Mouse (Mus musculus) thymus, postnatal 36 days (tissue): ENCODE measurements around the gene Cir1.

Experiments used
- DNase-seq, 2 experiments: peaks; one replicate each; pipeline ENCODE4 v3.0.0; 2022; ENCODE audit warnings: mixed read lengths in 2 of 2

Gene Cir1

DNA sequence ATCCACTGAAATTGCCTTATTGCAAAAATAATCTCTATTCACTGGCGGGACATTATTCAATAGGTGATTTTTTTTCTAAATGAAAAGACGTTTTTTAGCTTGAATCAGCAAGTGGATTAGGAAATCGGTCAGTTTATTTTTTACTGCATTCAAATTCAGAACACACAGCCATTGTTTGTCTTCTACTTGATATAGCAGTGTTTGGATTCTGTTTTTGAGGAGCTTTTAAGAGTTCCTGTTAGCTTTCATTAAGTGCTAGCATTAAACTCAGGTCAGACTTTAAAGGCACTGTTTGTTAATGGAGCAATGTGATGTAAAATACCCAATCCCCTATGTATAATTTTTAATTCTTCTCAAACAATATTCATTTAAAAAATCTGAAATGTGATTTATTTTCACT is 13.7 kb downstream of the Cir1 start:
- DNase-seq, result no peak

DNA sequence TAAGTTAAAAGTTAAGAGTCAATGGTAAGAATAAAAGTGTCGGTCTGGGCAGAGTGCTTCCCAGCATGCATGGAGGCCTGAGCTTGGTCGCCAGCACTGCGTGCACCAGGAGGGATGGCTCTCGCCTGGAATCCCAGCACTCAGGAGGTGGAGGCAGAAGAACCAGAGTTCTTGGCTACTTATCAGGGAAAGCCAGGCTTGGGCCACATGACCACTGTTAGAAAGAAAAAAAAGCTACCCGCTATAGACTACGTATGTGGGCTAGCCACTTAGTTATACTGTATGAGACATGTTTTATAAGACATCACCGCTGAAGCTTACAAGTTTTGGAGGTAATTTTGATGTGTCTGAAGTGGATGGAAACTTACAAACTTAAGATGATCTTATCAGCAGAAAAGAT is 14.3 kb downstream of the Cir1 start:
- no peak for DNase-seq

DNA sequence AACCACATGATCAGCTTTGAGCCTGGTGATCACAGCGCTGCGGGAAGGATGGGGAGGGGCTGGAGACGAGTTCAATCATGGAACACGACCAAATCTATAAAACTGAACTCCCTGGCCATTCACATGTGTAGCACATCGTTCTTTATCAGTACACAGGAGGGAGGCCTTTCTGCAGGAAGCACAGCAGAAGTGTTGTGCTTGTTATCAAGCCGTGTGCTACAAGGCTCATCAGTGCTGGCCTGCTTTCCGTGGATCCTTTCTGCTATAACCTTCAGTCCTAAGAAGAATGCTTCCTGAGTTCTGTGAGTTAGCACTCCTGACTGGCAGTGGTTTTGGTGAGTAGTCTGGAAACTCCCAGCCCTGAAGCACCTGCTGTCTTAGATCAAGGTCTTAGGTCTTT is 17.5 kb downstream of the Cir1 start:
- DNase-seq, result no peak

GRCm38 (mm10) chr2:73291130-73291529 is 21.4 kb downstream of the Cir1 start:
- no peak for DNase-seq

DNA sequence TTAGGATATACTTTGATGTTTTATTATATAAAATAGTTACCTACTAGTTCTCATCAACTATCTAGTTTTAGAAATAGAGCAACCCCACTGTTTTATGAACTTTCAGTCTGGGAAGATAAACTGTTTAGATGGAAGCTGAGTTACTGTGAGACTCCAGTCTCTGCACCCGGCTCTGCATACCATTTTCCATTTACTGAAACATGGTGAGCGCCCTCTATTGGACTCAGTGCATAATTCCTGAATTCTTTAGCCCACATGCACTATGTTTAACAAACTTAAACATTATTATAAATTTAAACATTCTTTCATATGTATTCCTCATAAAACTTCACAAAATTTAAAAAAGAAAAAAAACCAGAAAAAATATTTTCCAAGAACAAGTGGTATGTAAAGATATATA is 26.9 kb downstream of the Cir1 start:
- DNase-seq, result no peak

GRCm38 (mm10) chr2:73281707-73282106 is 30.8 kb downstream of the Cir1 start:
- no peak for DNase-seq

DNA sequence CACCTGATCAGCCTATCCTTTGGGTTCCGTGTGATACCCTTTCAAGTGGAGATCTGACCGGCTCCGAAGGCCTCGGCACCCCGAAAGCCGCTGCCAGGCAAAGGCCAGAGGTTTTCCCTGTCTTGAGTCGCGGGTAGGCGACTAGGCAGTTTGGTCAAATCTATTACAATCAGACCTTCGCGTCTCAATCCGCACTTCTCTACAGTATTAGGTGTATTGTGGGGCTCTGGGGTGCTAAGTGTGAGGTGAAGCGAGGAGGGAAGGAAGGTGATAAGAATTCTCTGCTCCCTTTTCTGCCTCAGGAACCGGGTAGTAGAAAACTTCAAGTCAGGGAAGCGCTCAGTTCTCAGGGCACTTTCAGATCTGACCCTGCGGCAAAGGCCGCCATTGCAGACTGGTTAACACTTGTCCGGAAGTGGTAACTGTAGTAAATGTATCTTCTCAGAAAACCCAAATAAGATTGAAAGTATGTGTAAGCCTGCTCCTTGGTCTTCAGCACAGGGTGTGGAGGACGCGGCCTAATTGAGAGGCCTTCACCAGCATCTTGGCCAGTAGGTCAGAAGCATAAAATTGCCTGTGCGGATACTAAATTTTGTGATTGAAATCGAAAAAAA is 31.3 kb downstream of the Cir1 start:
- DNase-seq, result peak in 1 of 2 experiments; percentile 8

DNA sequence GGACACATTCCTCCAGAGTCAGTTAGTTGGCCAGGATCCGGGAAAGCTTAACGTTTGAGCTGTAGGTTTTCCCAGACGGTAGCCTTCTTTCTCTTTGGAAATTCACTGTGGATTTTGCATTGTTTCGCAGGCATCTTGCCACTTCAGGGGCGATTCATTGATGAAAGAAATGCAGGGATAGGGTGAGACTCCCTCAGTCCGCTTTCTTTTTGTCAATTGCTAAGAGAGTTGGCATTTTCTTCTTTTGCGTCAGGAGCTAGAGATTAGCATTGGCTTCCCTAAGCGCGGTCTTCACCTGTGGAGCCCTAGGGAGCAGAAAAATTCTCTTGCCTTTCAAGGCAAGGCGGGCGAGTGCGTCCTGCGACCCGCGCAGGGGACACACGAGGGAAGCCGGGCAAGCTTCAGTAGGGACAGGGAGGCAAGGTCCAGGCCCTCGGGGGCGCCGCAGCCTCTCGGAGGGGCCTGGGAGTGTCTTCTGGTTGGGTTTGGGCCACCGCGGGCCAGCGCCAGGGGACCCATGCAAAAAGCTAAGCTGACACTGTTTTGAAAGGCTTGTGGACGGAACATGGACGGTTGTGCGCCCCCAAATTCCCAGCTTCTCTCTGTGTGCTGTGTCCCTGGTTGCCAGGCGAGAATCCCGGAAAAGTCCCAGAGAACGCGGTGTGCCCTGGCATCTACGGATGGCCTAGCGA is 32.0 kb downstream of the Cir1 start:
- DNase-seq, result peak in 1 of 2 experiments; percentile 12

- no peak for DNase-seq
Measured at GRCm38 (mm10) chr2:73279271-73280038, 33.0 kb downstream of the Cir1 start.

- DNase-seq, result peak in 1 of 2 experiments; percentile 21
Measured at GRCm38 (mm10) chr2:73278869-73279268, 33.6 kb downstream of the Cir1 start.

DNA sequence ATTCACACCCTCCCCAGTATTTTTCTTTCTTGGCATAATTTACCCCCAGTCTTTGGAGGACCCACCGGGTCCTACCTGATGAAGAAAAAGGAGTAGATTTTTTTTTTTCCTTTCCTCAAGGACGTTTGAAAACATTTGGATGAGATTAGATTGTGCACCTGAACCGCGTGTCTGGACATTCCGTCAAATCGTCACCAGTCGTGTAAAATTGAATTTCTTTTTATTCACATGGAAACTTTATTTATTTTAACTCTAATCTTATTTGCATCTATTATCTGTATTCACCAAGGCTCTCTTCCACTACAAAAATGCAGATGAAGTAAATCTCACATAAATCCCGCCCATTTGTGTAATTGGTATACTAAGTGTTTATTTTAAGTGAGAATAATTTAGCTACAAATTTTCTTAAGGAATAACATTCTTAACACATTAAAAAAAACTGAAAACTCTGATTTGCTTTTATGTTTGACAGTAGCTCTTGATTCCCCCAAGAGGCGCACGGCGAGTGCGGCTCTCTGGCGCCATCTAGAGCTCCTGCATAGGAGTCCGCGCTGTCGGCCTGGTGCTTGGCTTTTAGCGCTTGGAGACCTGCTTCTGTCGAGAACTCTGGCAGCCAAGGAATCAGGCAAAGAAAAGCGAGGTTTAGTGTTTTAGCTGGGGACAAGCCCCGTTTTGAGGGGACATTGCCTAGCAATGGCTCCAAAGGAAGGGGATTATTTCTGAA is 34.2 kb downstream of the Cir1 start:
- DNase-seq, result peak; percentile 83 to 85

DNA sequence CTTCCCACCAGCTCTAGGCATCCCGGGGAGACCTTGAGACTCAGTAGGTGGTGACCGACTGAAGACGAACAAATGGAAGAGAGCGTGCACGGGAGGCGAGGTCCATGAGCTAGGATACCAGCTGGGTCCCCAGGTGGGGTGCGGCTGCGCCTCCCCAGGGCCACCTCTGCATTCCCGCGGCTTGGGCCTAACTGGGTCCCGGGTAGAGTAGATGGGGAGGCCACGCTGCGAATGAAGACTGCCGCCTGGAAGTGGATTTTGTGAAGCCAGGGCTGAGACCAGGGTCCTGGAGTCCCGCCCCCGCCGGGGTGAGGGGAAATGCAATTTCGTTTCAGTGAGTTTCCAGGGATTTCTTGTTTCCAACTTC is 34.8 kb downstream of the Cir1 start:
- DNase-seq, result no peak

- DNase-seq, result peak; percentile 26 to 37
Measured at GRCm38 (mm10) chr2:73277021-73277708, 35.3 kb downstream of the Cir1 start.

DNA sequence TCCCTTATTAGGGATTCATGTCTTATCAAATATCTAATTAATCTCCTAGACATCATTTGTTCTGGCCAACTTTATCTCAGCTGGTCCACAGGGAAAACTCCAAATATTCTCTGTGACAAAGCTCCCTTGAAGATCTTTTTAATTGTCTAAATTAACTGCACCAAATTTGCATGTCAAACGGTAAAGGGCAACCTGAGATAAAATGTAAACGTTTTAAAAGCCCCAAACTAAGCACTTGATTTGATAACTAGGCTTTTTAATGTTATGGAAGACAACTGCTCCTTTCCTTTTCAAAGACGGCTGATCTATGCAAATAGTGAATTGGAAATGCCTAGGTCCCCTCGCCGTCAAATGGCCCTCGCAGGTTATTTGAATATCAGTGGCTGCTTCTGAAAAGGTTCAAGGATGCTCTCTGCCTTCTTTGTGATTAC is 36.3 kb downstream of the Cir1 start:
- DNase-seq, result no peak

GRCm38 (mm10) chr2:73275261-73276040 is 37.0 kb downstream of the Cir1 start:
- DNase-seq, result no peak

GRCm38 (mm10) chr2:73274119-73274920 is 38.2 kb downstream of the Cir1 start:
- DNase-seq, result peak; percentile 44 to 51

- peak; percentile 54 to 58 for DNase-seq
Measured at GRCm38 (mm10) chr2:73273249-73274118, 39.0 kb downstream of the Cir1 start.

DNA sequence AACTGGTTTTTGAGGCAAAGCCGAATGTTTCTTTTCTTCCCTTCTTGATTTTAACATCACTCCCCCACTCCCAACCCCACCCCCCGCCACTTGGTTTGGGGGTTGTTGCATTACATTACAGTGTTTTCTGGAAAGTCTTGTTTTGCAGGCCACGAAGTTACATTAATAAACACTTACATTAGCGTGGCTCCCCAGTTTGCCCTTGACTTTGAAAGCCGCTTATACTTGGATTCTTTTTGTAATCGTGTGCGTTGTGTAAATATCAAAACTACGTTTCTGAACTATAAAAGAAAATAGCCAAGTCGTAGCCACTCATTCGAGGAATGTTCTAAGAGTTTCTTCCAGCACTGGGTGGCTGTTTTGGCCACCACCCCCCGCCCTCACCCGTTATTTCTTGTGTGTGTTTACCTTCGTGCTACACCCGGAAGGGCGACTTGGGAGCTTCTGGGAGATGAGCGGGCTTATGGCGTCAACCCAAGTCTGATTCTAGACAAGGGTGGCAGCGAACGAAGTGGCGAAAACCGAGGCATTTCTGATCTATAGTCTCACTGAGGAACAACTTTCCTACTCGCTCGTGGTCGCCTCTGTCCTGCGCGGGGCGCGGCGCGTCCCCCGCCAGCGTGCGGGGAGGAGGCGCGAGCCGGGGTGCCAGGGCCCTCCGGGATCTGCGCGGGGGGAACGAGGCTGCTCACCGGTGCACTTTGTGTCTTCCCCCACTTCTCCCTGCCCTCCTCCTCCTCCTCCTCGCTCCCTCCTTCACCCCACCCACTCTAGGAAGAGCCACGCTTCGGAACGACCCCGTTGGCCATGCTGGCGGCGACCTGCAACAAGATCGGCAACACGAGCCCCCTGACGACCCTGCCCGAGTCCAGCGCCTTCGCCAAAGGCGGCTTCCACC is 39.9 kb downstream of the Cir1 start:
- DNase-seq, result peak; percentile 17 to 27
